In the genomic region with DNA sequence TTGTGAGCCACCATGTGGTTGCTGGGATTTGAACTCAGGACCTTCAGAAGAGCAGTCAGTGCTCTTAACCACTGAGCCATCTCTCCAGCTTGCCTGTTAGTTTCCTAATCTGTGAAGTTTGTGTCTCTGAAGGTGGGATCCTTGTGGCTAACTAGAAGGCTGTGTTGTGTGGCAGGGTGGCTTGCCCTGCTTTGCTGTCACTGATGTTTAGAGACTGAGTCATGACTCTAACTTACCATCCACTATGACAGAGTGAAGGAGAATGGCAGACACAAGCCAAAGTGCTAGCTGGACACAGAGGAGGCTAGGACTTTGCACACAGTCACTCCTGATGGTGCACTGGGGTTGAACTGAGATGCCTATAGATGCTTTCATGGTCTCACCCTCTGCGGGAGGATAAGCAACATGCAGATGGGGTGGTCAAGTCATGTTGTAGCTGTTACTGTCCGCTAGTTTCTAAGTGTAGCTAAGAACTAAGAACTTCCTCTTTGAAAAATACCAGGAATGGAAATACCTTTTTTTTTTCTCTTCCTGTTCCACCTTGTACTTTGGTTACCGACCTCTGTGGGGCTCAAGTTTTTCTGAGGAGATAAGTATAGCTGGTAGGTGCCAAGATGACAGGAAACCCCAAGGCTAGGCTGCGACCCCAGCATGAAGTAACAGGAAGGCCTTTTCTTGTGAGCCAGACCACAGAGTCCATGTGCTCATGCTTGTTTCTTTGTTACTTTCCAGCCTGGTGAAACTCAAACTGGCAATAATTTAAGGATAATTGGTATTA, we compare ENCODE assay signal across 26 mouse cellular contexts. TPM values are rescaled to one million over a fixed set of nuclear protein-coding genes. Genes with fewer than 3 reads are reported as not detected.
A peak's percentile ranks its signal among the peaks of the same experiment; 100 is the strongest.
DNase-seq lines count a peak whose midpoint lies in the region; ATAC-seq and TF ChIP-seq lines count a peak whose summit lies in the region.
"Had no signal": no experiment of that assay in that cellular context is flagged by ENCODE, and none has a peak within 500 bp of the region (broad histone marks: within the 10 kb centered on the region; RNA-seq: fewer than 3 reads in every experiment).

No protein-coding gene starts in this region.

- DNase-seq in heart, adult 11 months: peak; percentile 74
- DNase-seq in heart, postnatal 14 days: no peak
- DNase-seq in CH12.LX (ENCODE audit: extremely low read depth) (peak; percentile 33), MN1 (ENCODE audit: low spot score) (no peak)
- DNase-seq in urinary bladder, postnatal 14 days (ENCODE audit: low spot score): no peak
- no peak for DNase-seq in Muller cell, postnatal 12 days (ENCODE audit: inconsistent ontology term)
- DNase-seq: cerebellum, adult 8-10 months; cerebellum, postnatal 25 days; gastrocnemius, postnatal 25 days; heart, adult 2 months; heart, postnatal 10 days; kidney, adult 18-20 months; kidney, postnatal 25 days; liver; midbrain, embryonic 14.5 days; thymus, adult 2 months had no signal

- H3K4me2 ChIP-seq in CH12.LX (ENCODE audit: insufficient read depth, low read depth, poor library complexity, severe bottlenecking): no peak overlapping the region
- H3K4me2 ChIP-seq: forebrain, embryonic 13.5 days; heart, embryonic 13.5 days; kidney, embryonic 15.5 days; lung, embryonic 15.5 days had no signal

- dilution Hi-C loops in CH12.LX (cut with MboI; ENCODE audit: extremely low pct_ligation_motif_present, extremely low pct_unique_long_range_greater_than_20kb, low sequenced_read_pairs): no loop called here

- no peak for TF ChIP-seq RAD21 in CH12.LX (IDR thresholded peaks at IDR 0.05; ENCODE audit: low read depth, low read length)

- no peak for TF ChIP-seq POLR2A in CH12.LX (IDR thresholded peaks at IDR 0.05; ENCODE audit: low read depth, low read length)

- no peak overlapping the region for H3K4me3 ChIP-seq in CH12.LX (replicated peaks in 1 of 3; ENCODE audit: low read depth in 2 of 3, low read length in 2 of 3, poor library complexity in 1 of 3)
- H3K4me3 ChIP-seq: forebrain, embryonic 13.5 days; heart, adult 2 months; heart, embryonic 13.5 days; kidney, embryonic 15.5 days; lung, embryonic 15.5 days had no signal

- H3K9me3 ChIP-seq in CH12.LX (replicated peaks; ENCODE audit: low read length): no peaks in the 10 kb centered on the region
- H3K9me3 ChIP-seq: forebrain, embryonic 13.5 days; heart, embryonic 13.5 days; kidney, embryonic 15.5 days; lung, embryonic 15.5 days had no signal

- in situ Hi-C loops in CH12.LX (cut with MboI; ENCODE audit: low pct_ligation_motif_present, low pct_unique_long_range_greater_than_20kb, low sequenced_read_pairs): no loop called here

- no peaks in the 10 kb centered on the region for H3K27me3 ChIP-seq in CH12.LX (replicated peaks)
- H3K27me3 ChIP-seq: forebrain, embryonic 13.5 days; heart, embryonic 13.5 days; kidney, embryonic 15.5 days; lung, embryonic 15.5 days had no signal

- peaks cover 4 to 9% of the 10 kb centered on the region in 2 experiments; a peak in 3 of 4 replicates for H3K4me1 ChIP-seq in CH12.LX (ENCODE audit: control insufficient read depth in 1 of 2, insufficient read depth in 2 of 2)
- H3K4me1 ChIP-seq: forebrain, embryonic 13.5 days; heart, embryonic 13.5 days; kidney, embryonic 15.5 days; lung, embryonic 15.5 days had no signal

- H3K9ac ChIP-seq in CH12.LX (ENCODE audit: insufficient read depth, low read depth): no peak overlapping the region
- H3K9ac ChIP-seq: forebrain, embryonic 13.5 days; heart, embryonic 13.5 days; kidney, embryonic 15.5 days; lung, embryonic 15.5 days had no signal

- TF ChIP-seq EP300 in CH12.LX (IDR thresholded peaks at IDR 0.05; ENCODE audit: low read length): no peak

- H3K27ac ChIP-seq in CH12.LX (ENCODE audit: insufficient read depth, low read depth): no peak overlapping the region
- H3K27ac ChIP-seq: forebrain, embryonic 13.5 days; heart, adult 2 months; heart, embryonic 13.5 days; kidney, embryonic 15.5 days; lung, embryonic 15.5 days; stomach, postnatal 0 days had no signal

- no peak for TF ChIP-seq CTCF in CH12.LX (conservative IDR thresholded peaks at IDR 0.05 in 1 of 2, IDR thresholded peaks at IDR 0.05 in 1 of 2; ENCODE audit: low read depth in 2 of 2, low read length in 2 of 2)

- intact Hi-C loops in heart, postnatal 14 days (cut with DNase I): no loop called here

- H3K79me2 ChIP-seq in CH12.LX (replicated peaks; ENCODE audit: control insufficient read depth, extremely low read depth, insufficient read depth, poor library complexity, severe bottlenecking): no peaks in the 10 kb centered on the region

- ATAC-seq in granulocyte monocyte progenitor cell, adult 5-6 weeks (replicated peaks; ENCODE audit: poor library complexity, severe bottlenecking): peak; percentile 99
- 0 out of 2 replicates have a peak, but pooled peaks have one; percentile 22 for ATAC-seq in megakaryocyte-erythroid progenitor cell, adult 5-6 weeks (replicated peaks; ENCODE audit: low FRiP score, low TSS enrichment, poor library complexity, severe bottlenecking)
- ATAC-seq: forebrain, embryonic 13.5 days; hindbrain, embryonic 16.5 days; Patski had no signal

- no peaks in the 10 kb centered on the region for H3K36me3 ChIP-seq in CH12.LX (replicated peaks in 1 of 2; ENCODE audit: control insufficient read depth in 1 of 2, insufficient read depth in 1 of 2, low read length in 1 of 2)
- H3K36me3 ChIP-seq: heart, embryonic 13.5 days; kidney, embryonic 15.5 days; lung, embryonic 15.5 days had no signal

TF ChIP-seq in CH12.LX, 34 proteins besides CTCF, POLR2A, EP300 and RAD21:
- TF ChIP-seq ZNF384 (IDR thresholded peaks at IDR 0.05; ENCODE audit: low read depth, low read length) (peak; percentile 79), ZKSCAN1 (IDR thresholded peaks at IDR 0.05; ENCODE audit: borderline replicate concordance, low read depth, low read length) (no peak)

RNA-seq across cellular contexts. Expression of a gene that starts 8.6 kb away (rescaled TPM):
- total RNA-seq in heart, postnatal 14 days (2021): 1 to 10 TPM; 7.2 to 7.4 TPM
- total RNA-seq in CH12.LX (2012; rRNA removed): 3.2 and 3.9 TPM in 2 replicates
- total RNA-seq in CH12.LX (2014; rRNA removed): 7.9 and 11.3 TPM in 2 replicates
- polyA plus RNA-seq in CH12.LX (2012; ENCODE audit: insufficient read length, low read depth): 5.7 and 7.5 TPM in 2 replicates
- total RNA-seq in granulocyte monocyte progenitor cell, adult 5-6 weeks (2014; fragmentation: Nextera tagmentation): 6.9 and 19.0 TPM in 2 replicates
- total RNA-seq in granulocyte monocyte progenitor cell, adult 5-6 weeks (2017): 12.6 and 14.6 TPM in 2 replicates
- 7.2 and 14.8 TPM in 2 replicates for total RNA-seq in megakaryocyte-erythroid progenitor cell, adult 5-6 weeks (2014; fragmentation: Nextera tagmentation)
- total RNA-seq in megakaryocyte-erythroid progenitor cell, adult 5-6 weeks (2017): 21.1 and 28.5 TPM in 2 replicates

RNA-seq across cellular contexts. Expression of a gene that starts 17.8 kb away (rescaled TPM):
- total RNA-seq in heart, postnatal 14 days (2021): under 1 TPM in 1 of 2 experiments, not detected in 1; 0.62 TPM
- total RNA-seq in CH12.LX (2012; rRNA removed) (not detected in 2 replicates), CH12.LX (2014; rRNA removed) (0.12 and 0.26 TPM in 2 replicates)
- polyA plus RNA-seq in CH12.LX (2012; ENCODE audit: insufficient read length, low read depth): 0.13 TPM in 1 of 2 replicates, not detected in the other
- 0.79 TPM in 1 of 2 replicates, not detected in the other for total RNA-seq in granulocyte monocyte progenitor cell, adult 5-6 weeks (2014; fragmentation: Nextera tagmentation)
- total RNA-seq in granulocyte monocyte progenitor cell, adult 5-6 weeks (2017): 0.17 and 0.31 TPM in 2 replicates
- total RNA-seq in megakaryocyte-erythroid progenitor cell, adult 5-6 weeks (2014; fragmentation: Nextera tagmentation): 0.82 TPM in 1 of 2 replicates, not detected in the other
- 0.65 TPM in 1 of 2 replicates, not detected in the other for total RNA-seq in megakaryocyte-erythroid progenitor cell, adult 5-6 weeks (2017)
- polyA plus RNA-seq: small intestine, adult 2 months had no signal

RNA-seq across cellular contexts. Expression of a gene that starts 32.8 kb away (rescaled TPM):
- 10 to 100 TPM; 51.3 to 55.6 TPM for total RNA-seq in heart, postnatal 14 days (2021)
- total RNA-seq in CH12.LX (2012; rRNA removed): 10.6 and 11.1 TPM in 2 replicates
- 23.1 and 24.2 TPM in 2 replicates for total RNA-seq in CH12.LX (2014; rRNA removed)
- 14.0 and 15.3 TPM in 2 replicates for polyA plus RNA-seq in CH12.LX (2012; ENCODE audit: insufficient read length, low read depth)
- total RNA-seq in granulocyte monocyte progenitor cell, adult 5-6 weeks (2014; fragmentation: Nextera tagmentation): 4.8 and 9.0 TPM in 2 replicates
- 10.6 and 11.1 TPM in 2 replicates for total RNA-seq in granulocyte monocyte progenitor cell, adult 5-6 weeks (2017)
- 8.6 and 10.7 TPM in 2 replicates for total RNA-seq in megakaryocyte-erythroid progenitor cell, adult 5-6 weeks (2014; fragmentation: Nextera tagmentation)
- 16.1 and 24.0 TPM in 2 replicates for total RNA-seq in megakaryocyte-erythroid progenitor cell, adult 5-6 weeks (2017)

Comparison
In these comparisons a context has a peak if more than half of its experiments do, and no peak if none do; other contexts are left out.
1. DNase-seq: peak in heart, adult 11 months (single experiment) and CH12.LX (single experiment); none in heart, postnatal 14 days (0 of 2), urinary bladder, postnatal 14 days (single experiment), Muller cell, postnatal 12 days (single experiment) and MN1 (single experiment).